16 mouse cellular contexts compared by ENCODE assay signal in genomic region chr10:62020068-62020620, GRCm38 (mm10). TPM values are rescaled to one million over a fixed set of nuclear protein-coding genes. Genes with fewer than 3 reads are reported as not detected.
DNase-seq lines count a peak whose midpoint lies in the region; ATAC-seq and TF ChIP-seq lines count a peak whose summit lies in the region.
"Had no signal": no experiment of that assay in that cellular context is flagged by ENCODE, and none has a peak within 500 bp of the region (broad histone marks: within the 10 kb centered on the region; RNA-seq: fewer than 3 reads in every experiment).

No protein-coding gene starts in this region.

- TF ChIP-seq CTCF in E14TG2a.4 (conservative IDR thresholded peaks at IDR 0.05; ENCODE audit: low read length) = no peak

- no peak overlapping the region for H3K4me3 ChIP-seq in limb, embryonic 11.5 days (ENCODE audit: low read depth, low read length)
- no peak overlapping the region for H3K4me3 ChIP-seq in limb, embryonic 10.5 days
- H3K4me3 ChIP-seq in E14TG2a.4 (replicated peaks; ENCODE audit: low read length) = peak overlapping the region; percentile 56
- H3K4me3 ChIP-seq in embryonic facial prominence, embryonic 15.5 days (replicated peaks) = no peak overlapping the region
- H3K4me3 ChIP-seq: forebrain, embryonic 15.5 days; heart, embryonic 13.5 days; hindbrain, embryonic 13.5 days had no signal

- H3K27ac ChIP-seq in limb, embryonic 11.5 days (replicated peaks; ENCODE audit: low read depth, low read length) = no peak overlapping the region
- H3K27ac ChIP-seq in limb, embryonic 10.5 days = no peak overlapping the region
- H3K27ac ChIP-seq in embryonic facial prominence, embryonic 15.5 days (replicated peaks) = no peak overlapping the region
- H3K27ac ChIP-seq: forebrain, embryonic 15.5 days; heart, embryonic 13.5 days; hindbrain, embryonic 13.5 days had no signal

- no peak for DNase-seq in limb, embryonic 11.5 days (ENCODE audit: low spot score)
- no peak for DNase-seq in limb, embryonic 10.5 days (ENCODE audit: low spot score)
- peak; percentile 51 for DNase-seq in R1 (ENCODE audit: low read depth, low spot score)
- no peak for DNase-seq in thymus, postnatal 4 days
- DNase-seq in cerebellum, adult 9-10 months = no peak
- DNase-seq in layer of hippocampus, postnatal 36 days = no peak
- DNase-seq: cerebellum, adult 11-12 months; gastrocnemius, postnatal 14 days; thymus, adult 2 months had no signal

- H3K9me3 ChIP-seq in limb, embryonic 11.5 days (ENCODE audit: control insufficient read depth, low read length) = no peaks in the 10 kb centered on the region
- H3K9me3 ChIP-seq in limb, embryonic 10.5 days (replicated peaks) = no peaks in the 10 kb centered on the region
- H3K9me3 ChIP-seq in E14TG2a.4 (ENCODE audit: low read length) = no peaks in the 10 kb centered on the region
- H3K9me3 ChIP-seq in embryonic facial prominence, embryonic 15.5 days (replicated peaks) = no peaks in the 10 kb centered on the region
- H3K9me3 ChIP-seq: forebrain, embryonic 15.5 days; heart, embryonic 13.5 days; hindbrain, embryonic 13.5 days had no signal

- H3K4me1 ChIP-seq in limb, embryonic 11.5 days (ENCODE audit: control insufficient read depth, insufficient read depth, low read length) = peaks cover 14% of the 10 kb centered on the region; the same call in 1 of the 2 replicates
- peaks cover 39% of the 10 kb centered on the region for H3K4me1 ChIP-seq in limb, embryonic 10.5 days
- peaks cover 54% of the 10 kb centered on the region for H3K4me1 ChIP-seq in E14TG2a.4 (replicated peaks; ENCODE audit: low read depth, low read length)
- peaks cover 22% of the 10 kb centered on the region for H3K4me1 ChIP-seq in embryonic facial prominence, embryonic 15.5 days
- H3K4me1 ChIP-seq: forebrain, embryonic 15.5 days had no signal

- H3K4me2 ChIP-seq in limb, embryonic 11.5 days (ENCODE audit: low read depth, severe bottlenecking) = no peak overlapping the region
- H3K4me2 ChIP-seq in embryonic facial prominence, embryonic 15.5 days (replicated peaks) = no peak overlapping the region
- H3K4me2 ChIP-seq: forebrain, embryonic 15.5 days; heart, embryonic 13.5 days; hindbrain, embryonic 13.5 days had no signal

- no peaks in the 10 kb centered on the region for H3K36me3 ChIP-seq in limb, embryonic 11.5 days (ENCODE audit: control insufficient read depth, insufficient read depth, low read length)
- H3K36me3 ChIP-seq in limb, embryonic 10.5 days = no peaks in the 10 kb centered on the region
- H3K36me3 ChIP-seq in E14TG2a.4 (ENCODE audit: insufficient read depth, low read length) = no peaks in the 10 kb centered on the region
- H3K36me3 ChIP-seq in embryonic facial prominence, embryonic 15.5 days = no peaks in the 10 kb centered on the region
- H3K36me3 ChIP-seq: forebrain, embryonic 15.5 days; heart, embryonic 13.5 days; hindbrain, embryonic 13.5 days had no signal

- 25% methylated on average over 6 of the region's 7 CpGs for WGBS in limb, embryonic 11.5 days
- WGBS in limb, embryonic 10.5 days = 14% methylated on average over 7 of the region's 7 CpGs
- WGBS in embryonic facial prominence, embryonic 15.5 days = 34% methylated on average over 7 of the region's 7 CpGs

- no peak overlapping the region for H3K9ac ChIP-seq in limb, embryonic 11.5 days (ENCODE audit: low read length)
- H3K9ac ChIP-seq in embryonic facial prominence, embryonic 15.5 days = no peak overlapping the region
- H3K9ac ChIP-seq: forebrain, embryonic 15.5 days; heart, embryonic 13.5 days; hindbrain, embryonic 13.5 days had no signal

- H3K27me3 ChIP-seq in limb, embryonic 11.5 days (ENCODE audit: control insufficient read depth, insufficient read depth, low read length) = no peaks in the 10 kb centered on the region
- no peaks in the 10 kb centered on the region; the same call in 1 of the 2 replicates for H3K27me3 ChIP-seq in limb, embryonic 10.5 days (ENCODE audit: low read depth, poor library complexity, severe bottlenecking)
- H3K27me3 ChIP-seq in E14TG2a.4 (ENCODE audit: insufficient read depth, low read length) = peaks cover 19% of the 10 kb centered on the region
- H3K27me3 ChIP-seq in embryonic facial prominence, embryonic 15.5 days = peaks cover 3% of the 10 kb centered on the region
- H3K27me3 ChIP-seq: forebrain, embryonic 15.5 days; hindbrain, embryonic 13.5 days had no signal

- ATAC-seq in limb, embryonic 11.5 days (ENCODE audit: insufficient number of reproducible peaks, low FRiP score, low TSS enrichment, low read depth) = 0 out of 2 replicates have a peak, but pooled peaks have one; percentile 27
- ATAC-seq in embryonic facial prominence, embryonic 15.5 days (ENCODE audit: insufficient number of reproducible peaks, low FRiP score, low TSS enrichment, low read depth) = 0 out of 2 replicates have a peak, but pooled peaks have one; percentile 37
- ATAC-seq: forebrain, embryonic 15.5 days; lung, postnatal 0 days had no signal

RNA-seq across cellular contexts. Expression of gene Col13a1, which starts 41.2 kb away (rescaled TPM):
- 1.0 and 1.3 TPM in 2 replicates for polyA plus RNA-seq in limb, embryonic 11.5 days (2014; fragmentation: Nextera tagmentation; extraction: Ambion mirVana)
- 2.7 and 2.9 TPM in 2 replicates for polyA plus RNA-seq in limb, embryonic 10.5 days (2016; fragmentation: Nextera tagmentation; extraction: Ambion mirVana)
- 13.1 and 17.2 TPM in 2 replicates for polyA plus RNA-seq in embryonic facial prominence, embryonic 15.5 days (2015; fragmentation: Nextera tagmentation; extraction: Ambion mirVana)
- total RNA-seq in layer of hippocampus, postnatal 36 days (2021) = 1 to 10 TPM in 1 of 2 experiments, under 1 TPM in 1; 0.80 to 1.7 TPM
- total RNA-seq: neutrophil, adult 5-6 weeks had no signal
